Mouse (Mus musculus) erythroblast, embryonic 14.5 days (primary cell): ENCODE data around the gene Ndufb2. TPM values are rescaled to one million over a fixed set of nuclear protein-coding genes. Genes with fewer than 3 reads are reported as not detected.

ENCODE experiments used
- H3K27me3 ChIP-seq: 2 replicates; pipeline ENCODE4 v1.6.1; 2012; ENCODE audit warnings: inconsistent platforms; ENCODE audit not compliant: control insufficient read depth
- H3K36me3 ChIP-seq: 2 replicates; pipeline ENCODE4 v1.6.1; 2012; ENCODE audit warnings: mild to moderate bottlenecking, inconsistent platforms; ENCODE audit not compliant: control insufficient read depth
- H3K4me1 ChIP-seq: 2 replicates; pipeline ENCODE4 v1.6.1; 2012; ENCODE audit warnings: inconsistent platforms; ENCODE audit not compliant: control insufficient read depth
- H3K4me3 ChIP-seq: replicated peaks from 2 replicates; pipeline ENCODE3; 2012; ENCODE audit warnings: moderate library complexity, mild to moderate bottlenecking, inconsistent platforms
- H3K9me3 ChIP-seq: 2 replicates; pipeline ENCODE4 v1.6.1; 2012; ENCODE audit warnings: low read length, inconsistent platforms, mixed read lengths; ENCODE audit not compliant: control insufficient read depth
- GATA1 ChIP-seq: IDR thresholded peaks from 2 replicates; pipeline ENCODE4 v1.6.1; 2012; ENCODE audit warnings: low read length, inconsistent platforms, mixed read lengths
- TAL1 ChIP-seq: IDR thresholded peaks from 3 replicates; pipeline ENCODE4 v1.6.1; 2012; ENCODE audit warnings: low read length, inconsistent platforms, mixed read lengths
- polyA plus RNA-seq: library from polyadenylated mRNA; stranded (reverse); fragments of >175 nt; gene quantifications from 2 replicates; pipeline ENCODE4 v1.2.3, GENCODE M21; 2012

The Ndufb2 gene
- polyA plus RNA-seq, 1 experiment = 48.6 TPM

DNA sequence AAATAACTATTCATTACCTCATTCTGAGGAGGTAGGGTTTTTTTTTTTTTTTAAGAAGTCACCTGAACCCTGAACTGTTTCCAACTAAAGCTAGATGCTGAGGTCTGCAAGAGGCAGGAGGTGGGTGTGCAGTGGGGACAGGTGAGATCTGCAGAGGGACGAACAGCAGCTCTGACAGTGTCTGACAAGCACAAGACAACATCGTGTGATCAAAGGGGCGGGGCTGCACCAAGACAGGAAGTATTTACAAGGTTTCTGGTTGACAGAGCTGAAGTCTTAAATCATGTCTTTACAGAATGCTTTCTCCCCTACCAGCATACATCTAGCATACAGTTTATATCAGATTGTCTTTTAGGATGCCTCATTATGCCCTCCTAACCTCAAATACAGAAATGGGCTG, 14.5 kb downstream of the Ndufb2 start:
- Histone ChIP-seq H3K36me3 (peaks cover 33% of the 10 kb centered on the region), H3K4me3 (no peak overlapping the region), H3K9me3 (no peaks in the 10 kb centered on the region), H3K4me1 (no peaks in the 10 kb centered on the region), H3K27me3 (no peaks in the 10 kb centered on the region)
- TF ChIP-seq TAL1 (no peak), GATA1 (no peak)

DNA sequence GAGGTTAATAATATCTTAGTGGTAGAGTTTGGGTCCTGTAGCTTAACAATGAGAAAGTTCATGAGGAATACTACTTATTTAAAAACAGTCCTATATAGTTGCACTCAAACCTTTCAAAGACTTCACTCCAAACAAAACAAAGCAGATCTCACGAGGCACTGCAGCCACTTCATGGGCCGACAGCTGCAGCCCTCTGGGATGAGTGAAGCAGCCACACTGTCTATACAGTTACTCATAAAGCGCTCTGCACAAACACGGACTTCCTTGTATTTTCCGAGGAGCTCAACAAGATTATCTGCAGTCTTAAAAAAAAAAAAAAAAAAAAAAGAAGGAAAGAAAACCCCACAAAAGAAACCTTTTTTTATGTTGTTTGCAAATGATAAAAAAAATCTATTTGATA, 15.0 kb downstream of the Ndufb2 start:
- Histone ChIP-seq H3K4me1 (no peaks in the 10 kb centered on the region), H3K9me3 (no peaks in the 10 kb centered on the region), H3K4me3 (no peak overlapping the region), H3K27me3 (no peaks in the 10 kb centered on the region), H3K36me3 (peaks cover 30% of the 10 kb centered on the region)
- TF ChIP-seq TAL1 = no peak
- no peak for TF ChIP-seq GATA1

DNA sequence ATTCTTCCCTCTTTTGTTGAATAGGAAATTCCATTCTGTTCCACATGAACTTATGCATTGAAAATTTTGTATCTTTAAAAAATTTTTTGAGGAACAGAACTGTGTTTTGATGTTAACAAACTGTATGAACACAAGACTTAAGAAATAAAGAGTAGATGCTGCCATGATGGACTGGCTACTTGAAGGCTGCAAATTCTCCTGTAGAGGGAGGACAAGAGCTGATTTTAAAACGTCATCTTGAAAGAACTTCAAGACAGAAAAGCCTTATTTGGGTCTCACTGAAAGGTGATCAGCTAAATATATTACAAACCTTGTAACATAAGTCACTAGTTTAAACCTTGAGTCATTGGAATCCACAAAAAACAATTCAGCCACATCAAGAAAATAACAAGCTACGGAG, 17.8 kb downstream of the Ndufb2 start:
- Histone ChIP-seq H3K9me3 (no peaks in the 10 kb centered on the region), H3K4me1 (no peaks in the 10 kb centered on the region), H3K27me3 (no peaks in the 10 kb centered on the region), H3K36me3 (peaks cover 32% of the 10 kb centered on the region), H3K4me3 (no peak overlapping the region)
- TF ChIP-seq GATA1 (no peak), TAL1 (no peak)

DNA sequence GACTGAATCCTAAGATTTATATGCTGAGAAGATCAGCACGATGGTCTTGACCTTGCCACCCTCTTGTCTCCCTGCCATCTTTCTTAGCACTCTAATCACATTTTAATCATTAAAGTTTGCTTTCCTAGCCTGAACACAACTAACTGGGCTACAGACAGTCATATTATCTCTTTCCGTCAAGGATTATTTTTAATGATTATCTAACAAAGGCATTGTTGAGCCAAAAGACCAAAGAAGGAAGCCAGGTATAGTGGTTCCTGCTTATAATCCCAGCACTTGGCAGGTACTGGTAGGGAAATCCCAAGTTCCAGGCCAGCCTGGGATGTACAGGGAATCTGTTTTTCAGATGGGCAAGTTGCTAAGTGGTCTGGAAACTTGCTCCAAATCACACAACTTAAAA, 18.9 kb downstream of the Ndufb2 start:
- H3K36me3 ChIP-seq = peaks cover 41% of the 10 kb centered on the region
- no peaks in the 10 kb centered on the region for H3K4me1 ChIP-seq
- no peak overlapping the region for H3K4me3 ChIP-seq
- TF ChIP-seq TAL1 = no peak
- TF ChIP-seq GATA1 = no peak
- no peaks in the 10 kb centered on the region for H3K9me3 ChIP-seq
- no peaks in the 10 kb centered on the region for H3K27me3 ChIP-seq

Other genes starting within 250 kb of the Ndufb2 start
- gene Slc37a3, start 214.9 kb upstream of the Ndufb2 start, polyA plus RNA-seq = 0.05 TPM in 1 of 2 replicates, not detected in the other
- gene Rab19, start 211.4 kb upstream of the Ndufb2 start, polyA plus RNA-seq = not detected in 2 replicates
- 86.9 and 108 TPM in 2 replicates for gene Mkrn1, start 172.1 kb upstream of the Ndufb2 start, polyA plus RNA-seq
- not detected in 2 replicates for gene Dennd2a, start 34.7 kb upstream of the Ndufb2 start, polyA plus RNA-seq
- gene Adck2, start 18.7 kb upstream of the Ndufb2 start, polyA plus RNA-seq = 0.23 and 0.31 TPM in 2 replicates
- gene Gm42420, start 6.8 kb upstream of the Ndufb2 start, polyA plus RNA-seq = not detected in 2 replicates
- 0.10 and 0.13 TPM in 2 replicates for gene Braf, start 132.9 kb downstream of the Ndufb2 start, polyA plus RNA-seq
- gene Mrps33, start 218.4 kb downstream of the Ndufb2 start, polyA plus RNA-seq = 0.42 and 0.60 TPM in 2 replicates